Mouse (Mus musculus) Muller cell, postnatal 12 days (primary cell): ENCODE data around the gene Tcf7.

ENCODE experiments used
- DNase-seq: peaks from one replicate; pipeline ENCODE4 v3.0.0-alpha.2; 2015; ENCODE audit errors: inconsistent ontology term

Tcf7 gene

GRCm38 (mm10) chr11:52282774-52283595 is at the start of gene Tcf7:
Gene Tcf7, minus strand, starts transcription at chr11:52283014.
- DNase-seq = peak; percentile 91

- DNase-seq = no peak
Observed at GRCm38 (mm10) chr11:52327313-52327712, 44.5 kb upstream of the Tcf7 start.

- DNase-seq = no peak
Observed at GRCm38 (mm10) chr11:52324442-52325367, 41.9 kb upstream of the Tcf7 start.

DNA sequence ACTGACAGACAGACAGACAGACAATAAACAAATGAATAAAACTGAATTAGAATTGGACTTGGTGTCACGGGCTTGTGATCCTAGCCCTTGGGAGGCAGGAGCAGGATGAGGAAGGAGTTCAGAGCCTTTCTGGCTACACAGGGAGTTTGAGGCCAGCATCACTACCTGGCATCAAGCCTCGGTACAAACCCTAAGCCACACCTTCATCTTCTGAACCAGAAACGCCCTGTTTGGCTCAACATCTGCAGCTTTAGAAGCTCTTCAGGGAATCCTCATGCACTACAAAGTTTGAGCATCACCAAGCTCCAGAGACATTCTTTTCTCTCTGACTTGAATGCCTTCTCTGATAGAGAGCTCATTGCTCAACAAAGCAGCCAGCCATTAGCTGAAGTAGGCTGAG is 38.7 kb upstream of the Tcf7 start:
- no peak for DNase-seq

DNA sequence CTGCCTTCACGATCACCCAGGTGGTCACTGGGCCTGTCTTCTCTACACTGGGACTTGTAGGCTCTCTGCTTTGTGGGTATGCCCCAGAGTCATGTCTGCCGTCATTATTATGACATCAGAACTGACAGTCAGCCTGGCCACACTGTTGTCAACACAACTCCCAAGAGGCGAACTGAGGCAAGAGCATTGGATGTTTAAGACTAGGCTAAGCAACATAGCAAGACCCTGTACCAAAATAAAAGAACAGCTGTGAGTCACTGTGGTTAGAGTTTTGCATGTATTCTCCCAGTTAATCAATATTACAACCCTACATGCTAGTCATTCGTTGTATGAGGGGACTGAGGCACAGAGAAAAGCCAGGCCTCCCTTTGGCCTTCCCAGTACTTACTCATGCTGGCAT is 37.7 kb upstream of the Tcf7 start:
- no peak for DNase-seq

GRCm38 (mm10) chr11:52319664-52320063 is 36.9 kb upstream of the Tcf7 start:
- no peak for DNase-seq

DNA sequence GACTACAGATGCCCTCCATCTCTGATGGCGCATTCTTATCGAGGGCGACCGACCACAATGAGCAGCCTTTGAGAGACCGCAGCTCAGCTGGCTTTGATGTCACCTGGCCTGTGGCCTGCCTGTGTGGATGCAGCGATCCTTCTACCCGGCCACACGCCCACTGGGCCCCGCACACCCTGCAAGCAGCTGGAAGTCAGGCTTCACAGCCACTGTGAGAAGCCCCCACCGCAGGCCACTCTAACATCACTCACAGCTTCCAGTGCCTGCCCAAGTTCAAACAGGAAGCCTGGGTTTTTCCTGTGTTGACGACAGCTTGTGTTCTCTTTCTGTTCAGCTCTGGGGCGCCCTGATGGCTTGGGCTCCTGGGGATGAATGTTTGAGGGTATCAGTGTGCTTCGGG is 35.6 kb upstream of the Tcf7 start:
- DNase-seq = no peak

- DNase-seq = no peak
Observed at GRCm38 (mm10) chr11:52314102-52314793, 31.4 kb upstream of the Tcf7 start.

DNA sequence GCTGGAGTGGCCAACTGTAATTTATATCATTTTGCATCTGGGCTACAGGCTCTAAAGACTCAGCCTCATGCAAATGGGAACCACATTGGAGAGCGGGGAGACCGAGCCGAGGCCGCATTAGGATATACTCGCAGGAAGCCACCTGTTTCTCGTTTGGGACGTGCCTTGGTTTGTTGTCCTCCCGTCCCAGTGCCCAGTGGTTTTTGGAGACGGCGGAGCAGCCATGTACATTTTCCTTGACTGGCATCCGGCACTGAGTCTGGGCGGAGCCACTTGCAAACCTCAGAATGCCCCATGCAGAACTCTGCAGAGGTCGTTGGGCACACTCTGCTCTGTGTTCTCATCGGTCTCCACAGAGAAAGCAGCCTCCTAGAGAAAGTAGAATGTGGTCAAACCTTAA is 27.9 kb upstream of the Tcf7 start:
- DNase-seq = no peak

GRCm38 (mm10) chr11:52309487-52309886 is 26.7 kb upstream of the Tcf7 start:
- no peak for DNase-seq

DNA sequence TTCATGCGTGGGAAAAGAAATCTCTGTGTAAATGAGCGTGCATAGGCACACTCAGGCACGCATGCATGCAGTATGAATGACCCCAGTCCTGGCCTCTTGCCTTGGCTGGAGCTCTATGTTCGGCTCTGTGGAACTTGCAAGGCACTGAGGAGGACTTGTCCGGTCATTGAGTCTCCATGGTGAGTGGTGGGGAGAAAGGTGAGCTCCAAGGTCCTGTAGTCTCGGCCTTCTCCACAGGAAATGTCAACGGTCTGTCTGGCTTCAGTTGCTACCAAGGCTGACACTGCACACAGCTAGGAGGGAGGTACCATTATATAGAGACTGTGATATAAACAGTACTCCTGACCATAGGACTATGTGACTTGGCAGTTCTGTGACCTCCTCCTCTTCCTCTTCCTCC is 23.6 kb upstream of the Tcf7 start:
- DNase-seq = no peak

- DNase-seq = no peak
Observed at GRCm38 (mm10) chr11:52305266-52305665, 22.5 kb upstream of the Tcf7 start.

GRCm38 (mm10) chr11:52302668-52303067 is 19.9 kb upstream of the Tcf7 start:
- no peak for DNase-seq

- DNase-seq = no peak
Observed at GRCm38 (mm10) chr11:52299687-52300086, 16.9 kb upstream of the Tcf7 start.

- DNase-seq = no peak
Observed at GRCm38 (mm10) chr11:52298955-52299354, 16.1 kb upstream of the Tcf7 start.

- DNase-seq = peak; percentile 75
Observed at GRCm38 (mm10) chr11:52297352-52297751, 14.5 kb upstream of the Tcf7 start.

- no peak for DNase-seq
Observed at GRCm38 (mm10) chr11:52294103-52294502, 11.3 kb upstream of the Tcf7 start.

DNA sequence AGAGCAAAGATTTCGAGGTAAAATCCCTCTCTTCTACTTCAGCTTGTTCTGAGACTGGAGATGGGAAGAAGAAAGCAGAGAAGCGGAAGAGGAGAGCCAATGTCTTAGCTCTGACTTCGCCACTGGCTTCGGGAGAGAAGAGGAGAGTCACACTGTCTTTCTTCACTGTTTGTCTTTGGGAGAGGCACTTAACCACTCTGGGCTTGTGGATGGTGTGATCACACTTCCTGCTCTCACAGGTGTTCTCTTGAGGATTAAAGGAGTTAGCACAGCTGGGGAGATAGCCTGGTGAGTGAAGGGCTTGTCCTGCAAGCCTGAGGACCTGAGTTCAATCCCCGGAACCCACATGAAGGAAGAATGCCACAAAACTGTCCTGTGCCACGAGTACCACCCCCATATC is 10.1 kb upstream of the Tcf7 start:
- DNase-seq = no peak

GRCm38 (mm10) chr11:52292346-52292745 is 9.5 kb upstream of the Tcf7 start:
- no peak for DNase-seq

DNA sequence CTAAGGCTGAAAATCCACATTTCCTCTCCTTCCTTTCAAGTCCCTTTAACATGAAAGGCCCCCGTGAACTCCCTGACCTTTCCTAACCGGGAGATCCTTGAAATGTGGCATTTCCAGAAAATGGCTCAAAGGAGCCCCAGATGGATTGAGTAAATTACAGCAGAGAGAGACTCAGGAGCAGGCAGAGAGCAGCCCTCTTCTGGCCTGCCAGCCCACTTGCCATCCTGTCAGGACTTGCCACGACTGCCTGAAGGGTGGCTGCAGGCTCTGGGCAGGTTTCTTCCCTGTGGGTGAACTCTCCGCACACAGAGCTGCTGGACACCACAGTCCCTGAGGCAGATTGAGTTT is 4.1 kb upstream of the Tcf7 start:
- no peak for DNase-seq

- DNase-seq = peak; percentile 79
Observed at GRCm38 (mm10) chr11:52286301-52286957, 3.6 kb upstream of the Tcf7 start.
